Mouse (Mus musculus): ENCODE results near the gene Pum1. TPM values are rescaled to one million over a fixed set of nuclear protein-coding genes. Genes with fewer than 3 reads are reported as not detected.

Gene Pum1
- polyA plus RNA-seq, 1 experiment from 2014 or later, result 52.7 TPM

- no peak overlapping the region for H3K4me3 ChIP-seq (ENCODE audit: low read length)
- no peak for ATAC-seq (replicated peaks; ENCODE audit: extremely low read depth, insufficient read depth, low FRiP score)
- peaks cover 7% of the 10 kb centered on the region; the same call in 1 of the 2 replicates for H3K36me3 ChIP-seq (ENCODE audit: control insufficient read depth, insufficient read depth)
- H3K9ac ChIP-seq (ENCODE audit: low read length), result no peak overlapping the region
- no peaks in the 10 kb centered on the region for H3K27me3 ChIP-seq (ENCODE audit: control insufficient read depth, insufficient read depth, low read length)
- no peak overlapping the region for H3K27ac ChIP-seq (ENCODE audit: low read length)
- WGBS, result 78% methylated on average over 3 of the region's 3 CpGs
- H3K4me2 ChIP-seq (ENCODE audit: low read depth, low read length), result no peak overlapping the region
- peaks cover 4% of the 10 kb centered on the region; the same call in 1 of the 2 replicates for H3K4me1 ChIP-seq (ENCODE audit: control insufficient read depth, insufficient read depth, low read length)
- no peaks in the 10 kb centered on the region for H3K9me3 ChIP-seq (replicated peaks; ENCODE audit: control insufficient read depth, low read length)
These were observed 156.7 kb downstream of the Pum1 start for GRCm38 (mm10) chr4:130819806-130820205.

- Histone ChIP-seq H3K9ac (ENCODE audit: low read length) (no peak overlapping the region; the same call in 1 of the 2 replicates), H3K9me3 (replicated peaks; ENCODE audit: control insufficient read depth, low read length) (no peaks in the 10 kb centered on the region), H3K4me2 (ENCODE audit: low read depth, low read length) (no peak overlapping the region), H3K36me3 (ENCODE audit: control insufficient read depth, insufficient read depth) (peaks cover 7% of the 10 kb centered on the region; the same call in 1 of the 2 replicates), H3K27me3 (ENCODE audit: control insufficient read depth, insufficient read depth, low read length) (no peaks in the 10 kb centered on the region), H3K27ac (ENCODE audit: low read length) (peak overlapping the region; percentile 56), H3K4me3 (ENCODE audit: low read length) (no peak overlapping the region), H3K4me1 (ENCODE audit: control insufficient read depth, insufficient read depth, low read length) (no peaks in the 10 kb centered on the region)
- peak; percentile 45; the same call in 1 of the 2 replicates for ATAC-seq (replicated peaks; ENCODE audit: extremely low read depth, insufficient read depth, low FRiP score)
- WGBS, result 71% methylated on average over 7 of the region's 7 CpGs
These were observed 157.6 kb downstream of the Pum1 start for GRCm38 (mm10) chr4:130820594-130821255.

GRCm38 (mm10) chr4:130828851-130829673, 165.9 kb downstream of the Pum1 start:
- Histone ChIP-seq H3K9me3 (replicated peaks; ENCODE audit: control insufficient read depth, low read length) (no peaks in the 10 kb centered on the region), H3K4me2 (ENCODE audit: low read depth, low read length) (0 out of 2 replicates have a peak overlapping the region, but pooled peaks have one; percentile 21), H3K27ac (ENCODE audit: low read length) (peak overlapping the region; percentile 51), H3K9ac (ENCODE audit: low read length) (peak overlapping the region; percentile 25; the same call in 1 of the 2 replicates), H3K4me3 (ENCODE audit: low read length) (no peak overlapping the region), H3K27me3 (ENCODE audit: control insufficient read depth, insufficient read depth, low read length) (no peaks in the 10 kb centered on the region), H3K36me3 (ENCODE audit: control insufficient read depth, insufficient read depth) (no peaks in the 10 kb centered on the region), H3K4me1 (ENCODE audit: control insufficient read depth, insufficient read depth, low read length) (peaks cover 11% of the 10 kb centered on the region)
- peak; percentile 61 for ATAC-seq (replicated peaks; ENCODE audit: extremely low read depth, insufficient read depth, low FRiP score)
- WGBS, result 22% methylated on average over 18 of the region's 18 CpGs

Other genes starting within 250 kb of the Pum1 start
- 0.12 and 0.49 TPM in 2 replicates for gene Nkain1, start 89.1 kb upstream of the Pum1 start, polyA plus RNA-seq (2015; fragmentation: Nextera tagmentation; extraction: Ambion mirVana)
- gene Sdc3, start 129.2 kb downstream of the Pum1 start, polyA plus RNA-seq (2015; fragmentation: Nextera tagmentation; extraction: Ambion mirVana), result 19.9 and 21.3 TPM in 2 replicates
- gene Laptm5, start 249.8 kb downstream of the Pum1 start, polyA plus RNA-seq (2015; fragmentation: Nextera tagmentation; extraction: Ambion mirVana), result 37.5 and 61.2 TPM in 2 replicates

Measured in heart, embryonic 16.5 days (tissue).